Mouse (Mus musculus) gastrocnemius, adult 2 months (tissue): ENCODE measurements around the gene Herpud2. TPM values are rescaled to one million over a fixed set of nuclear protein-coding genes. Genes with fewer than 3 reads are reported as not detected.
"Not testable (repeated sequence)": the region's sequence is repeated elsewhere in the genome, so short reads cannot be mapped to it uniquely, and the experiment has no call there.

Experiments
- DNase-seq: peaks from one replicate; pipeline ENCODE4 v3.0.0; 2022
- H3K27ac ChIP-seq: fragments of 200-600 bp; 2 replicates; pipeline ENCODE4 v1.8.1; 2022; ENCODE audit warnings: mild to moderate bottlenecking
- H3K4me3 ChIP-seq: fragments of 200-600 bp; 2 replicates; pipeline ENCODE4 v1.8.1; 2022; ENCODE audit warnings: mild to moderate bottlenecking, moderate library complexity
- CTCF ChIP-seq: fragments of 200-600 bp; IDR thresholded peaks from 2 replicates; pipeline ENCODE4 v1.8.1; 2022; ENCODE audit warnings: antibody characterized with exemption, mild to moderate bottlenecking, moderate library complexity
- intact Hi-C: fragments of 180-260 bp; cut with DNase I; formaldehyde crosslinking; loops from one replicate; pipeline ENCODE4 v1.15.1; 2025
- total RNA-seq, 2 experiments: library from RNA; stranded (reverse); gene quantifications; 2 replicates each; pipeline ENCODE4 v1.2.3; 2021

Gene Herpud2
- total RNA-seq, 2 experiments from 2014 or later: 41.5 to 50.0 TPM

DNA sequence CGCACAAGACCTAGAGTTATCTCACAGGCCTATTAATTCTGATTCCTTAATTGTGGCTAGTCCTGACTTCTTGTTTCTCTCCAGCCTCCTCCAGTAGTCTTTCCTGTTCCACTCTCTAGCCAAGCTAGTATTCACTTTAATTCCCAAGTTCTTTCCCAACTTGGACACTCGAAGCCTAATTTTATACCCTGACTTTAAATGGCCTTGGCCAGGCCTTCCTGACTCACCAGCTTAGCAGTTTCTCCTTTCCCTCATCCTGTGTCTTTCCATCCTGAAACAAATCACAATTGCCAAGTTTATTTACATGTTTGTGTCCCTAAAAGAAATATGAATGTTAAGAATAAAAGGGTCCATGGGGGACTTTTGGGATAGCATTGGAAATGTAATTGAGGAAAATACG lies 9.6 kb downstream of the Herpud2 start:
- DNase-seq: no peak
- H3K27ac ChIP-seq: peak overlapping the region; percentile 100
- intact Hi-C loops: no loop called here
- no peak overlapping the region for H3K4me3 ChIP-seq
- no peak for TF ChIP-seq CTCF

DNA sequence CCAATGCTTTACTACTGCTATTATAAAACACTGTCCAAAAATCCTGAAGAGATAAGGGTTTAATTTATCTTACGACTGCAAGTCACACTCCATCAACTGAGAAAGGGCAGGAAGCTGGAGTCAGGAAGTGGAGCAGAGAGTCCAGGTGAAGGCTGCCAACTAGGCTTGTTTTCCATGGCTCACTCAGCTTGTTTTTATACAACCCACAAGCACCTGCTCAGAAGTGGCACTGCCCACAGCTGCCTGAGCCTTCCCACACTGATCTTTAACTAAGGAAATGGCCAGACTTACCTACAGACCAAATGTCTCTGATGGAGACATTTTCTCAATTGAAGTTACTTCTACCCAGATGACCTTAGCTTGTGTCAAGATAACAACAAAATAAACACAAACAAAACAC lies 11.3 kb downstream of the Herpud2 start:
- intact Hi-C loops: no loop called here
- Histone ChIP-seq H3K4me3 (peak overlapping the region; percentile 45), H3K27ac (peak overlapping the region; percentile 100)
- peak; percentile 63 for DNase-seq
- no peak for TF ChIP-seq CTCF

- Histone ChIP-seq H3K27ac (peak overlapping the region; percentile 100), H3K4me3 (no peak overlapping the region)
- intact Hi-C loops: no loop called here
- TF ChIP-seq CTCF: no peak
- no peak for DNase-seq
Observed at GRCm38 (mm10) chr9:25138900-25139299, 12.7 kb downstream of the Herpud2 start.

DNA sequence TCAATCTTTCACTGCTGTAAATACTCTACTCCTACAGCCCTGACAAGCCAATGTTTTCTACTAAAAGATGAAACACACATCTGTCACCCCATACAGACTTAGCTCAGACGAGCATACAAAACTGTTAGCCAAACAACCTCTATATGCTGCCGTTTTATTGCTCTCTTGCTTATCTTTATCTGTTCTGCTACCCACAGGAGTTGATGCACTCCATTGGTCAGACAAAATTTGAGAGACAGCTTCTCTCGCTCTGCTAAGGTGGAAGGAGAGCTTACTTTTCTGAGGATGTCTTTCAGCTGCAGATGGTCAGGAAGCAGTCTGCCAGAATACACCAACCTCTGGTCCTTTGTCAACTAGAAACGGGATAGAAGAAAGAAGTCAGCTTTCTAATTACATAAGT lies 18.7 kb downstream of the Herpud2 start:
- no peak overlapping the region for H3K4me3 ChIP-seq
- peak overlapping the region; percentile 56 for H3K27ac ChIP-seq
- TF ChIP-seq CTCF: no peak
- no peak for DNase-seq
- intact Hi-C loops: no loop called here

DNA sequence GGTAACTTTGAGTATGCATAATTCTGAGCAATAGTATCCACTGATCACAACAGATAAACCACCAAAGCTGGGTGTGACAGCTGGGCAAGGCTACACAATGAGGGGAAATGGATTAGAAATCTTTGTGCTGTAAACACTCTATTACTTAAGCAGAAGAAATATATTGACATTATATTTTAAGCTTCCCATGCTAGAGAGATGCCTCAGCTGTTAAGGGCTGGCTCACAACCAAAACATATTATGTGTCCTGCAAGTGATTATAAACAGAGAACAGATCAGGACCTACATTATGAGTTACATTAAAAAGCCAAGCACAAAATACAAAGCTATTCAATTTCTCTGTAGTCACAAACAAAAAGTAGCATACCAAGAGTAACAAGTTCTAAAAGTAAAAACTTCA lies 19.4 kb downstream of the Herpud2 start:
- no peak overlapping the region for H3K4me3 ChIP-seq
- no peak for TF ChIP-seq CTCF
- H3K27ac ChIP-seq: peak overlapping the region; percentile 56
- intact Hi-C loops: no loop called here
- no peak for DNase-seq

GRCm38 (mm10) chr9:25124048-25124447 lies 27.6 kb downstream of the Herpud2 start:
- no peak for DNase-seq
- Histone ChIP-seq H3K4me3 (no peak overlapping the region), H3K27ac (0 out of 2 replicates have a peak overlapping the region, but pooled peaks have one; percentile 2)
- no peak for TF ChIP-seq CTCF
- intact Hi-C loops: no loop called here

- H3K4me3 ChIP-seq, intact Hi-C loops, H3K27ac ChIP-seq, DNase-seq: not testable (repeated sequence)
Observed at GRCm38 (mm10) chr9:25123590-25123989, 28.0 kb downstream of the Herpud2 start.

DNA sequence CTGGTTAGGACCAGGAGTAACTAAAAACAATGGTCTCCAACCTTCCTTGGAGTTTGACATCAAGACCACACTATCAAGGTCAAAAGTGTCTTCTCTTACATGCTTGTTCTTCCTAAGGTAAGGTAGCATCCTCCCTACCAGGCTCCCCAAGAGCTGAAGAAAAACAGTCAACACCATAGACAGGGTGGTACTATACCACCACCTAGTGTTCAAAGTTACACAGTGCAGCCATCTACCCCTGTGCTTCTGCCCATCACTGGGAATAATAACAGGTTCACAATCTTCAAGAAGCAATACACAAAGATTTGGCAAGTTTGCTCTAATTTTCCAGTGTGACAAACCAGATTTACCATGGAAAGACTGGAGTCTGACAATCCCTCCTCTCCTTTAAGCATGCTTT lies 47.0 kb downstream of the Herpud2 start:
- DNase-seq: no peak
- H3K27ac ChIP-seq: no peak overlapping the region
- TF ChIP-seq CTCF: peak; percentile 91
- H3K4me3 ChIP-seq: no peak overlapping the region
- intact Hi-C loops: no loop called here

DNA sequence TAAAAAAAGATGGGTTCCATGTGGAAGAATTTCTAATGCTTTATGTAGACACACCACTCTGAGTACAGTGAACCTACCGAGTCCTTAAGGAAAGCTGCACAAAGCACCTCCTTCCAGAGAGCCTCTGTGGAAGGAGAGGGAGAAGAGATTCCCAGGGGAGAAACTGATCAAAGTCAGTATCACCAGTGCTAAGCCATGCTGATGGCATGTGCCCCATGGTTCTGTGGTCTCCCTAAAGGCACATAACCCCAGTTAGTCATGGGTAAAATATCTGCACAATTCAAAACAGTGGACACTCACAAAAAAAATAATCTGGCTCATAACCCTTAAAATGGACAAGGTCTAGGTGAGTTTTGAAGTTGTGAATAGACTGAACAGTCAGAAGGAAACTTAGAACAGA lies 48.7 kb downstream of the Herpud2 start:
- DNase-seq: no peak
- no peak for TF ChIP-seq CTCF
- intact Hi-C loops: no loop called here
- Histone ChIP-seq H3K27ac (no peak overlapping the region), H3K4me3 (no peak overlapping the region)

GRCm38 (mm10) chr9:25090853-25091252 lies 60.8 kb downstream of the Herpud2 start:
- H3K4me3 ChIP-seq: no peak overlapping the region
- no peak overlapping the region for H3K27ac ChIP-seq
- DNase-seq: no peak
- intact Hi-C loops: no loop called here
- no peak for TF ChIP-seq CTCF

DNA sequence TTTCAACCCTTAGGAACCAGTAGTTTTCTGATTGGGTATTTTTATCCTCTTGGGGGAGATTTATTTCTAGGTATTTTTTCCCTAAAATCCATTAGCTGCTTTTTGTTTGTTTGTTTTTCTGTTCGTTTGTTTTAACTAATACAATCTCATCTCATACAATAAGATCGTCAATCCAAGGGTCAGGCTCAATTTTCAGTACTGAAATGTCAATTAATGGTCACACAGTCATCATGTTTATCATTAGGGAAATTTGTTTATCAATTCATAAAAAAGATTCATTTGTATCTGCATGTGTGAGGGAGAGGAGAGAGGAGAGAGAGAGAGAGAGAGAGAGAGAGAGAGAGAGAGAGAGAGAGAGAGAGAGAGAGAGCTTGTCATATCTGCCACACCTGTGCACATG lies 62.5 kb downstream of the Herpud2 start, which contains the start of gene Gm10181:
TSS of gene Gm10181 (plus strand) at position 301 of the 400 bp plus-strand sequence.
- Histone ChIP-seq H3K4me3 (no peak within 1 kb of the TSS), H3K27ac (no peak within 1 kb of the TSS)
- no peak for DNase-seq
- TF ChIP-seq CTCF: no peak
- intact Hi-C loops: no loop called here

DNA sequence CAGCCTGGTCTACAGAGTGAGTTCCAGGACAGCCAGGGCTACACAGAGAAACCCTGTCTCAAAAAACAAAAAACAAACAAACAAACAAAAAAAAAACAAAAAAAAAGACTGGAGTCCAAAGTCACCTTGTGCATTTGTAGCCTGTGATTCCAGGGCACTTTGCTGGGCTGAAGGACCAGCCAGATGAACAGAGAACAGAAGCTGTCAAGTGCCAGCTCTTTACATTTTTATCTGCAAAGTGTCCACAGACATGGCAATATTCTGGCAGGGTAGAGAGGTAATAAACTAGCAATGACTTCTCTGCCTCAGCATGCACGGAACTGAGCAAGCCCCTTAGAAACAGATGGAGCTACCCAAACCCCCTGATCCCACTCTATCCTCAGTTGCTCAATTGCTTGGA lies 75.1 kb downstream of the Herpud2 start:
- Histone ChIP-seq H3K27ac (no peak overlapping the region), H3K4me3 (no peak overlapping the region)
- TF ChIP-seq CTCF: no peak
- intact Hi-C loops: no loop called here
- DNase-seq: no peak

GRCm38 (mm10) chr9:25075977-25076376 lies 75.6 kb downstream of the Herpud2 start:
- H3K27ac ChIP-seq: no peak overlapping the region
- no peak overlapping the region for H3K4me3 ChIP-seq
- intact Hi-C loops: no loop called here
- no peak for TF ChIP-seq CTCF
- no peak for DNase-seq

- Histone ChIP-seq H3K4me3 (no peak overlapping the region), H3K27ac (no peak overlapping the region)
- DNase-seq: no peak
- intact Hi-C loops: no loop called here
- no peak for TF ChIP-seq CTCF
Observed at GRCm38 (mm10) chr9:25072666-25073065, 79.0 kb downstream of the Herpud2 start.

DNA sequence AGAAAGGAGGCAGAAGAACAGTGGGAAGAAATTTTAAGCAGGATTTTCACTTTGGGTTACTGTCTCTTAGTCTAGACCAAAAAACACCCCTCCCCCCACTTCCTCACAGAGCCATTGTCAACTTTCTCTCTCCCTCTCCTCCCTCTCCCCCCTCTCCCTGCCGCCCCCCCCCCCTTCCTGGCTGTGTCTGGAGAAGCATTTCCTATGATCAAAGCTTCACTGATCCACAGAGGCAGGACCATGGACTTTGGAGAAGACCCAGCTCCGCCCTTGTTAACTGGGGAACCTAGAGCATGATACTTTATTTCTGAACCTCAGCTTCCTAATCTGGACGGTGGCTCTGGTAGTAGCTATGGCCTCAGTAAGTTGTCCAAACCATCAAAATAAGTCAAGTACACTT lies 92.9 kb downstream of the Herpud2 start:
- TF ChIP-seq CTCF: no peak
- intact Hi-C loops: no loop called here
- no peak for DNase-seq
- Histone ChIP-seq H3K4me3 (no peak overlapping the region), H3K27ac (no peak overlapping the region)

Other genes starting within 250 kb of the Herpud2 start
- gene Gm10181, start 62.4 kb downstream of the Herpud2 start, total RNA-seq: not detected
- 10 to 100 TPM; 69.5 to 88.3 TPM for gene Sept7, start 100.6 kb upstream of the Herpud2 start, total RNA-seq